Comparison of ENCODE assay signal across 8 mouse cellular contexts in genomic region chr3:54693056-54693415, GRCm38 (mm10). TPM values are rescaled to one million over a fixed set of nuclear protein-coding genes. Genes with fewer than 3 reads are reported as not detected.
DNase-seq lines count a peak whose midpoint lies in the region; ATAC-seq lines count a peak whose summit lies in the region.

No protein-coding gene starts in this region.

- peaks cover 2% of the 10 kb centered on the region; the same call in 1 of the 2 replicates for H3K4me1 ChIP-seq in lung, embryonic 15.5 days
- H3K4me1 ChIP-seq in embryonic facial prominence, embryonic 14.5 days (ENCODE audit: control insufficient read depth, insufficient read depth, low read length), result peaks cover 4% of the 10 kb centered on the region; the same call in 1 of the 2 replicates
- peaks cover 9% of the 10 kb centered on the region; the same call in 1 of the 2 replicates for H3K4me1 ChIP-seq in limb, embryonic 13.5 days
- H3K4me1 ChIP-seq in stomach, embryonic 14.5 days (ENCODE audit: control insufficient read depth, insufficient read depth, low read length), result peaks cover 5% of the 10 kb centered on the region; the same call in 1 of the 2 replicates

- ATAC-seq in lung, embryonic 15.5 days (ENCODE audit: borderline replicate concordance, extremely low read depth, low FRiP score, low TSS enrichment), result no peak
- no peak for ATAC-seq in embryonic facial prominence, embryonic 14.5 days (ENCODE audit: low read depth)
- peak; percentile 7; the same call in 1 of the 2 replicates for ATAC-seq in limb, embryonic 13.5 days (ENCODE audit: low FRiP score, low read depth)
- no peak; the same call in 1 of the 2 replicates for ATAC-seq in stomach, embryonic 14.5 days (ENCODE audit: insufficient number of reproducible peaks, insufficient read depth, low FRiP score, low read depth)

- H3K36me3 ChIP-seq in lung, embryonic 15.5 days, result peaks cover 19% of the 10 kb centered on the region
- H3K36me3 ChIP-seq in embryonic facial prominence, embryonic 14.5 days (ENCODE audit: control insufficient read depth, insufficient read depth, low read length), result peaks cover 22% of the 10 kb centered on the region
- peaks cover 31% of the 10 kb centered on the region for H3K36me3 ChIP-seq in limb, embryonic 13.5 days
- H3K36me3 ChIP-seq in stomach, embryonic 14.5 days (ENCODE audit: control insufficient read depth, insufficient read depth, low read length), result peaks cover 15% of the 10 kb centered on the region

- H3K4me3 ChIP-seq in lung, embryonic 15.5 days, result peak overlapping the region; percentile 58
- peak overlapping the region; percentile 65 for H3K4me3 ChIP-seq in embryonic facial prominence, embryonic 14.5 days (ENCODE audit: low read depth, low read length)
- H3K4me3 ChIP-seq in limb, embryonic 13.5 days, result peak overlapping the region; percentile 73
- peak overlapping the region; percentile 56 for H3K4me3 ChIP-seq in stomach, embryonic 14.5 days (ENCODE audit: low read depth, low read length)

- H3K27me3 ChIP-seq in lung, embryonic 15.5 days, result no peaks in the 10 kb centered on the region
- H3K27me3 ChIP-seq in embryonic facial prominence, embryonic 14.5 days (replicated peaks; ENCODE audit: control insufficient read depth, insufficient read depth, low read length), result no peaks in the 10 kb centered on the region
- H3K27me3 ChIP-seq in limb, embryonic 13.5 days, result no peaks in the 10 kb centered on the region
- no peaks in the 10 kb centered on the region for H3K27me3 ChIP-seq in stomach, embryonic 14.5 days (ENCODE audit: control insufficient read depth, insufficient read depth, low read length)

- H3K27ac ChIP-seq in lung, embryonic 15.5 days, result peak overlapping the region; percentile 93
- H3K27ac ChIP-seq in embryonic facial prominence, embryonic 14.5 days (replicated peaks; ENCODE audit: low read depth, low read length), result peak overlapping the region; percentile 78
- H3K27ac ChIP-seq in limb, embryonic 13.5 days, result peak overlapping the region; percentile 86
- H3K27ac ChIP-seq in stomach, embryonic 14.5 days (ENCODE audit: low read length), result peak overlapping the region; percentile 64

- peak overlapping the region; percentile 68 for H3K9ac ChIP-seq in lung, embryonic 15.5 days
- H3K9ac ChIP-seq in embryonic facial prominence, embryonic 14.5 days (ENCODE audit: low read depth, low read length), result peak overlapping the region; percentile 71
- H3K9ac ChIP-seq in limb, embryonic 13.5 days, result peak overlapping the region; percentile 75
- peak overlapping the region; percentile 46 for H3K9ac ChIP-seq in stomach, embryonic 14.5 days (replicated peaks; ENCODE audit: low read depth, low read length)

- H3K9me3 ChIP-seq in lung, embryonic 15.5 days, result no peaks in the 10 kb centered on the region
- no peaks in the 10 kb centered on the region for H3K9me3 ChIP-seq in embryonic facial prominence, embryonic 14.5 days (ENCODE audit: control insufficient read depth, low read length)
- H3K9me3 ChIP-seq in limb, embryonic 13.5 days, result no peaks in the 10 kb centered on the region
- no peaks in the 10 kb centered on the region for H3K9me3 ChIP-seq in stomach, embryonic 14.5 days (ENCODE audit: control insufficient read depth, low read depth, low read length)

- H3K4me2 ChIP-seq in lung, embryonic 15.5 days, result peak overlapping the region; percentile 59
- H3K4me2 ChIP-seq in embryonic facial prominence, embryonic 14.5 days (ENCODE audit: low read depth, low read length), result peak overlapping the region; percentile 53
- H3K4me2 ChIP-seq in limb, embryonic 13.5 days (replicated peaks), result peak overlapping the region; percentile 66
- peak overlapping the region; percentile 39 for H3K4me2 ChIP-seq in stomach, embryonic 14.5 days (replicated peaks; ENCODE audit: low read depth, low read length)

- no peak for DNase-seq in lung, postnatal 4 days
- DNase-seq in embryonic facial prominence, embryonic 14.5 days (ENCODE audit: low spot score), result no peak
- no peak for DNase-seq in spleen, postnatal 14 days (ENCODE audit: low spot score in 2 of 2)
- DNase-seq in ovary, adult 18-20 months (ENCODE audit: low spot score), result no peak
- no peak for DNase-seq in MN1 (ENCODE audit: low spot score)

- 0% methylated on average over 8 of the region's 8 CpGs for WGBS in lung, embryonic 15.5 days
- 1% methylated on average over 8 of the region's 8 CpGs for WGBS in embryonic facial prominence, embryonic 14.5 days
- 0% methylated on average over 8 of the region's 8 CpGs for WGBS in limb, embryonic 13.5 days
- under 1% methylated on average over 8 of the region's 8 CpGs for WGBS in stomach, embryonic 14.5 days

RNA-seq across cellular contexts. Expression of gene Supt20, which starts 0.4 kb away (rescaled TPM):
- 87.1 and 89.7 TPM in 2 replicates for polyA plus RNA-seq in lung, embryonic 15.5 days (2015; fragmentation: Nextera tagmentation; extraction: Ambion mirVana)
- polyA plus RNA-seq in embryonic facial prominence, embryonic 14.5 days (2014; fragmentation: Nextera tagmentation; extraction: Ambion mirVana), result 91.3 and 101 TPM in 2 replicates
- polyA plus RNA-seq in limb, embryonic 13.5 days (2015; fragmentation: Nextera tagmentation; extraction: Ambion mirVana), result 123 and 124 TPM in 2 replicates
- 111 and 120 TPM in 2 replicates for polyA plus RNA-seq in stomach, embryonic 14.5 days (2014; fragmentation: Nextera tagmentation; extraction: Ambion mirVana)

RNA-seq across cellular contexts. Expression of gene Gm21958, which starts 21.1 kb away (rescaled TPM):
- 0.65 and 0.70 TPM in 2 replicates for polyA plus RNA-seq in lung, embryonic 15.5 days (2015; fragmentation: Nextera tagmentation; extraction: Ambion mirVana)
- 0.57 TPM in 1 of 2 replicates, not detected in the other for polyA plus RNA-seq in embryonic facial prominence, embryonic 14.5 days (2014; fragmentation: Nextera tagmentation; extraction: Ambion mirVana)
- 1.1 and 1.3 TPM in 2 replicates for polyA plus RNA-seq in limb, embryonic 13.5 days (2015; fragmentation: Nextera tagmentation; extraction: Ambion mirVana)
- polyA plus RNA-seq in stomach, embryonic 14.5 days (2014; fragmentation: Nextera tagmentation; extraction: Ambion mirVana), result 1.4 and 1.9 TPM in 2 replicates

RNA-seq across cellular contexts. Expression of gene Exosc8, which starts 42.2 kb away (rescaled TPM):
- polyA plus RNA-seq in lung, embryonic 15.5 days (2015; fragmentation: Nextera tagmentation; extraction: Ambion mirVana), result 138 and 140 TPM in 2 replicates
- 112 and 113 TPM in 2 replicates for polyA plus RNA-seq in embryonic facial prominence, embryonic 14.5 days (2014; fragmentation: Nextera tagmentation; extraction: Ambion mirVana)
- polyA plus RNA-seq in limb, embryonic 13.5 days (2015; fragmentation: Nextera tagmentation; extraction: Ambion mirVana), result 122 and 137 TPM in 2 replicates
- polyA plus RNA-seq in stomach, embryonic 14.5 days (2014; fragmentation: Nextera tagmentation; extraction: Ambion mirVana), result 123 and 125 TPM in 2 replicates

RNA-seq across cellular contexts. Expression of gene Alg5, which starts 42.3 kb away (rescaled TPM):
- 53.3 and 54.2 TPM in 2 replicates for polyA plus RNA-seq in lung, embryonic 15.5 days (2015; fragmentation: Nextera tagmentation; extraction: Ambion mirVana)
- polyA plus RNA-seq in embryonic facial prominence, embryonic 14.5 days (2014; fragmentation: Nextera tagmentation; extraction: Ambion mirVana), result 66.3 and 71.5 TPM in 2 replicates
- polyA plus RNA-seq in limb, embryonic 13.5 days (2015; fragmentation: Nextera tagmentation; extraction: Ambion mirVana), result 49.3 and 50.5 TPM in 2 replicates
- 53.1 and 71.2 TPM in 2 replicates for polyA plus RNA-seq in stomach, embryonic 14.5 days (2014; fragmentation: Nextera tagmentation; extraction: Ambion mirVana)
